Mouse (Mus musculus): ENCODE measurements around the gene Cpm. TPM values are rescaled to one million over a fixed set of nuclear protein-coding genes. Genes with fewer than 3 reads are reported as not detected.

The Cpm gene
- polyA plus RNA-seq (2014; fragmentation: Illumina TruSeq; extraction: RNeasy Lipid Tissue Mini Kit (QIAGEN cat#74804); ENCODE audit: low read depth, low replicate concordance), result 0.74 TPM

DNA sequence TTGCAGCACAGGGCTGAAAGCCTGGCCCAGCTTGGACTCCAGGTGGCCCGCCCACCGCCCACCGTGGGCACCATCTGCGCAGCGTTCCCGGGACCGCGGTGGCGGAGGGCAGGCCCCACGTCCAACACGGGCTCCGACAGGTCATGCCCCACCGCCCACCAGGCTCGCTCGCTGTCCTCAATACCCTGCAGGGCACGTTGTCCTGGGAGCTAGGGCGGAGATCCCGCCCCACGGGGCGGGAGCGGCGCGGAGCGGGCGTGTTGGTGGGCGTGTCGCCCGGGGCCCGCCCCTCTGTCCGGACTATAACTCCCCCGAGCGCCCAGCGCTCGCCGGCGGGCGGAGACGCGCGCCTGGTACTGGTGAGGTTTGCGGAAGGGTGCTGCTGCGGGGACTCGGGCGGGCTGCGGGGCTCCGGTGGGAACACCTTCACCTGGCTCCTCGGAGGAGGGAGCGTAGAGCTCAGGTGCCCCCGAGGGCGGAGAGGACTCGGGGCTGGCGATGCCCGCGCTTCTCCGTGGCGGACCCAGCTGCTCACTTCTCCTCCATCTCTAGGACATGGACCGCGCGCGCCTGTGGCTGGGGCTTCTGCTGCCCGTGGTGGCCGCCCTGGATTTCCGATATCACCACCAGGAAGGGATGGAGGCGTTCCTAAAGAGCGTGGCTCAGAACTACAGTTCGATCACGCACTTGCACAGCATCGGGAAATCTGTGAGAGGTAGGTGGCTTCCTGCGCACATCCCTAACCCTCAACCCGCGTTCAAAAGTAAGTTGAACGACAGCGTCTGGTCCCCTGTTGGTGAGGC lies at the start of gene Cpm:
Gene Cpm (plus strand): TSS at position 332 of the 803 bp plus-strand sequence.

DNA sequence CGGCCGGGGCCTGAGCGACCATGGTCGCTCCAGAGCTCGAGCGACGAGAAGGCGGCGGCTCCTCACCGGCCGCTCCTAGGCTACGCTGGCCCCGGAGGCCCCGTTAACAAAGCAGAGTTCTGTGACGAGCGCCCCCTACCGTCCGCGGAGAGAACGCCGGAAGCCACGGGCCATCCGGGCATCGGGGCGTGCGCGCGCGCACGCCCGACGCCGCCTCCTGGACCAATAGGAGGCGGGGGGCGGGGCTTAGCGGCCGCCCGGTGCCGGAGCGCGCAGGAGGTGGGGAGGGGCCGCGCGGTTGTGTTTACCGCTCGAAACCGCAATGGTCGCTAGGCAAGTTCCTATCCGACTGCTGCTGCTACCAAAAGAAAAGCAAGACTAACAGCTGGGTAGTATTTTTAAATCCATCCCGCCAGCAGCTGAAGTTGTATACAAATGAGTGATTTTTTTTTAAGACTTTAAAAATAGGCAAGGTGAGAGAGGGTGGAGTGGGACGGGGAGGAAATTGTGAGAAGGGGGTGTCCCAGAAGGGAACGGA lies 81.4 kb downstream of the Cpm start, which contains the start of gene Mdm2:
Gene Mdm2 (minus strand): TSS at position 155 of the 538 bp plus-strand sequence.

Other genes starting within 250 kb of the Cpm start
- 36.2 TPM for gene Cpsf6, start 249.5 kb upstream of the Cpm start, polyA plus RNA-seq (2014; fragmentation: Illumina TruSeq; extraction: RNeasy Lipid Tissue Mini Kit (QIAGEN cat#74804); ENCODE audit: low read depth, low replicate concordance)
- gene Mdm2, start 81.3 kb downstream of the Cpm start, polyA plus RNA-seq (2014; fragmentation: Illumina TruSeq; extraction: RNeasy Lipid Tissue Mini Kit (QIAGEN cat#74804); ENCODE audit: low read depth, low replicate concordance), result 25.8 TPM
- 6.4 TPM for gene Slc35e3, start 116.9 kb downstream of the Cpm start, polyA plus RNA-seq (2014; fragmentation: Illumina TruSeq; extraction: RNeasy Lipid Tissue Mini Kit (QIAGEN cat#74804); ENCODE audit: low read depth, low replicate concordance)
- gene Nup107, start 163.2 kb downstream of the Cpm start, polyA plus RNA-seq (2014; fragmentation: Illumina TruSeq; extraction: RNeasy Lipid Tissue Mini Kit (QIAGEN cat#74804); ENCODE audit: low read depth, low replicate concordance), result 7.7 TPM
- gene Rap1b, start 216.5 kb downstream of the Cpm start, polyA plus RNA-seq (2014; fragmentation: Illumina TruSeq; extraction: RNeasy Lipid Tissue Mini Kit (QIAGEN cat#74804); ENCODE audit: low read depth, low replicate concordance), result 123 TPM